Mouse (Mus musculus) hindbrain, embryonic 10.5 days (tissue): ENCODE results near the gene Vmn1r113. TPM values are rescaled to one million over a fixed set of nuclear protein-coding genes. Genes with fewer than 3 reads are reported as not detected.
"Not testable (repeated sequence)": the region's sequence is repeated elsewhere in the genome, so short reads cannot be mapped to it uniquely, and the experiment has no call there.

ENCODE experiments used
- DNase-seq: peaks from one replicate; pipeline ENCODE4 v3.0.0-alpha.2; 2017; ENCODE audit warnings: low spot score
- H3K27ac ChIP-seq: fragments of 300-500 bp; sonication (generic); 2 replicates; pipeline ENCODE4 v1.5.1; 2016; ENCODE audit warnings: mild to moderate bottlenecking, moderate library complexity
- H3K27me3 ChIP-seq: fragments of 300-500 bp; sonication (generic); 2 replicates; pipeline ENCODE4 v1.6.1; 2016; ENCODE audit warnings: mild to moderate bottlenecking; ENCODE audit not compliant: poor library complexity, insufficient read depth, severe bottlenecking
- H3K36me3 ChIP-seq: fragments of 300-500 bp; sonication (generic); 2 replicates; pipeline ENCODE4 v1.6.1; 2016; ENCODE audit warnings: mild to moderate bottlenecking, moderate library complexity
- H3K4me1 ChIP-seq: fragments of 300-500 bp; sonication (generic); replicated peaks from 2 replicates; pipeline ENCODE4 v1.6.1; 2016; ENCODE audit warnings: mild to moderate bottlenecking
- H3K4me3 ChIP-seq: fragments of 300-500 bp; sonication (generic); 2 replicates; pipeline ENCODE4 v1.5.1; 2016; ENCODE audit warnings: mild to moderate bottlenecking, moderate library complexity
- H3K9me3 ChIP-seq: fragments of 300-500 bp; sonication (generic); 2 replicates; pipeline ENCODE4 v1.6.1; 2016; ENCODE audit warnings: mild to moderate bottlenecking, moderate library complexity
- WGBS: fragments of 180-500 bp; shearing (Covaris S2); methylation state at CpG from one replicate; pipeline ENCODE4 v1.1.7; 2016; 5-methylcytosine and 5-hydroxymethylcytosine counted together
- polyA plus RNA-seq: library from polyadenylated mRNA; unstranded; fragments of >200 nt; fragmentation: Nextera tagmentation; extraction: Ambion mirVana; gene quantifications from 2 replicates; pipeline ENCODE4 v1.2.1, GENCODE M21; 2016

The Vmn1r113 gene
- polyA plus RNA-seq = not detected in 2 replicates

DNA sequence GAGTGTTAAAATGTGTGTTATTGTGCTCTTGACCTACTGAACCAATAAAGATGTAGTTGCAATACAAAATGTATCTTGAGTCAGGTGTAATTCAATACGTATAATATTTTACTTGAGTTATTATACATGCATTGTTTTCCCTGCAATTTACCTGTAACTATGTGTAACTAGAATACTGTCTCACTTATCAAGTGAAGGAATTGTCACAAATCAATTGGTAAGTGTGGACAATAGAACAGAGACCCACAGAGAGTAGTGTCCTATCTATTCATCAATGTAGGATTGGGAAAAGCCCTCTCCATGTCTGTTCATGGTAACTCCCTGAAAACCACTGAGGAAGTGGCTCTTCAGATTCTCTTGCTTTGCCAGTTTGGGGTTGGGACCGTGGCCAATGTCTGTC, at the start of gene Vmn1r113:
TSS of gene Vmn1r113 (plus strand) at position 301 of the 400 bp plus-strand sequence.
- H3K4me3 ChIP-seq, H3K36me3 ChIP-seq, H3K27me3 ChIP-seq, H3K4me1 ChIP-seq, DNase-seq, H3K27ac ChIP-seq: not testable (repeated sequence)
- WGBS = 67% methylated on average over 2 of the region's 2 CpGs
- H3K9me3 ChIP-seq = peaks cover 14% of the 10 kb centered on the region; the same call in 1 of the 2 replicates

DNA sequence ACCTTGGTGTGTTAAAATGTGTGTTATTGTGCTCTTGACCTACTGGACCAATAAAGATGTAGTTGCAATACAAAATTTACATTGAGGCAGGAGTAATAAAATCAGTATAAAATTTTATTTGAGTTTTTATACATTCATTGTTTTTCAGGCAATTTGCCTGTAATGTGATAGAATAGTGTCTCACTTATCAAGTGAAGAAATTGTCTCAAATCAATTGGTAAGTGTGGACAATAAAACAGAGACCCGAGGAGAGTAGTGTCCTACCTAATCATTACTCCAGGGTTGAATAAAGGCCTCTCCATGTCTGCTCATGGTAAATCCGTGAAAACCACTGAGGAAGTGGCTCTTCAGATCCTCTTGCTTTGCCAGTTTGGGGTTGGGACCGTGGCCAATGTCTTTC, 16.2 kb upstream of the Vmn1r113 start, which contains the start of gene Vmn1r112:
TSS of gene Vmn1r112 (plus strand) at position 301 of the 400 bp plus-strand sequence.
- not testable (repeated sequence) for H3K4me3 ChIP-seq, DNase-seq, H3K9me3 ChIP-seq, H3K27ac ChIP-seq, H3K36me3 ChIP-seq, H3K4me1 ChIP-seq, H3K27me3 ChIP-seq
- WGBS = no CpG with 5 or more reads among the region's 3 CpGs

DNA sequence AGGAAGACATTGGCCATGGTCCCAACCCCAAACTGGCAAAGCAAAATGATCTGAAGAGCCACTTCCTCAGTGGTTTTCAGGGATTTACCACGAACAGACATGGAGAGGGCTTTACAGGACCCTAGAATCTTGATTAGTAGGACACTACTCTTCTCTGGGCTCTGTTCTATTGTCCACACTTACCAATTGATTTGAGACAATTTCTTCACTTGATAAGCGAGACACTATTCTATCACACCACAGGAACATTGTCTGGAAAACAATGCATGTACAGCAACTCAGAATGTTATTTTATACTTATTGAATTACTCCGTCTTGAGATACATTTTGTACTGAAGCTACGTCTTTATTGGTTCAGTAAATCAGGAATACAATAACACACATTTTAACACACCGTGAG, 25.0 kb downstream of the Vmn1r113 start, which contains the start of gene Vmn1r114:
TSS of gene Vmn1r114 (minus strand) at position 101 of the 400 bp plus-strand sequence.
- H3K27ac ChIP-seq, H3K36me3 ChIP-seq, DNase-seq, H3K4me1 ChIP-seq, H3K4me3 ChIP-seq, H3K27me3 ChIP-seq, H3K9me3 ChIP-seq: not testable (repeated sequence)
- WGBS = no CpG with 5 or more reads among the region's 5 CpGs

Other genes starting within 250 kb of the Vmn1r113 start
- not detected in 2 replicates for gene Gm5726, start 241.5 kb upstream of the Vmn1r113 start, polyA plus RNA-seq
- not detected in 2 replicates for gene Gm4141, start 211.0 kb upstream of the Vmn1r113 start, polyA plus RNA-seq
- gene Gm4513, start 188.3 kb upstream of the Vmn1r113 start, polyA plus RNA-seq = not detected in 2 replicates
- not detected in 2 replicates for gene Vmn1r107, start 118.4 kb upstream of the Vmn1r113 start, polyA plus RNA-seq
- gene Vmn1r111, start 84.1 kb upstream of the Vmn1r113 start, polyA plus RNA-seq = not detected in 2 replicates
- not detected in 2 replicates for gene Gm10668, start 56.7 kb upstream of the Vmn1r113 start, polyA plus RNA-seq
- not detected in 2 replicates for gene Vmn1r112, start 16.1 kb upstream of the Vmn1r113 start, polyA plus RNA-seq
- gene Vmn1r114, start 24.9 kb downstream of the Vmn1r113 start, polyA plus RNA-seq = not detected in 2 replicates
- not detected in 2 replicates for gene Vmn1r115, start 57.7 kb downstream of the Vmn1r113 start, polyA plus RNA-seq
- not detected in 2 replicates for gene Vmn1r116, start 85.0 kb downstream of the Vmn1r113 start, polyA plus RNA-seq
- gene Vmn1r117, start 96.8 kb downstream of the Vmn1r113 start, polyA plus RNA-seq = not detected in 2 replicates
- not detected in 2 replicates for gene Vmn1r118, start 125.1 kb downstream of the Vmn1r113 start, polyA plus RNA-seq
- not detected in 2 replicates for gene Vmn1r119, start 225.2 kb downstream of the Vmn1r113 start, polyA plus RNA-seq